Mouse (Mus musculus) heart, postnatal 0 days (tissue): ENCODE measurements around the gene Gm1043.

ENCODE experiments used
- CTCF ChIP-seq: IDR thresholded peaks from 2 replicates; pipeline ENCODE4 v1.5.1; 2016; ENCODE audit warnings: antibody characterized with exemption, control low read depth, low read depth
- EP300 ChIP-seq: IDR thresholded peaks from 2 replicates; pipeline ENCODE4 v1.6.1; 2016; ENCODE audit warnings: antibody characterized with exemption, low read depth

DNA sequence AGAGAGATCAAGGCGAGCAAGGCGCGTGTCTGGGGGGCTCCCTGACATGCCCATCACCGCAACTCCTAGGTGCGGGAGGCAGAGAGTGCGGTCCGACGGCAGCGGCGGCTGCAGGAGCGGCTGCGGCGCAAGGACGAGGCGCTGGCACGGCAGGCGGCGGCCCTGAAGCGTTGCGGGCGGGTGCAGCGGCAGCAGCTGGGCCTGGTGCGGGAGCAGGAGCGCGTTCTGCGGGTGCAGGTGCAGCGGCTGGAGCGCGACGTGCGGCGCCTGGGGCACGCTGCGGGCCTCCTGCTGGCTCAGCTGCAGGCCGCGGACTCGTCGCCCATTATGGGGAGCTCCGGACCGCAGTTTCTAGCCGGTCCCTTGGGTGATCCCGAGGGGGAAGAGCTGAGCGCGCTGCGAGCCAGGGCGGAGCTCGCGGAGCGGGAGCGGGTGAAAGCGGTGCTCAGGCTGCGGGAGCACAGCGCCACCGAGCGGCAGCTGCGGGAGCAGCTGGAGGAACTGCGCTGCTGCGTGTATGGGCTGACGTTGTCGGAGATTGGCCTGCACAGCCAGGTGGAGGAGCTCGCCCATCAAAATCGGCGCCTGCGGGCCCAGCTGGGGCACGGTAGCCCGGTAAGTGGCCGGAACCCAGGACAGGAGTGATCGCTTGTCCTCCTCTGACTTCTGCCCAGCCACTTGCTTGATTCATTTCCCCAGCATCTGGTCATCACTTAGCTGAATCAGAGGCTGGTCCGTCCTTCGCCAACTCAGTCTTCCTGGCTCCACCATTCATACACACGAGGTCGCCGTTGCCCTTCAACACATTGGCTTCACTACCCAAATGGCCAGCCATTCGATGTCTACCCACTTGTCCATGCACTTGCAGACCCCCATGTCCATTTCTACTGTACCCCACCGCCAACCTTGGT lies 78.0 kb downstream of the Gm1043 start:
- TF ChIP-seq EP300, result no peak
- TF ChIP-seq CTCF, result peak; percentile 46
